Mouse (Mus musculus) gastrocnemius, adult 2 months (tissue): Measurements from ENCODE around the gene Ing3. TPM values are rescaled to one million over a fixed set of nuclear protein-coding genes. Genes with fewer than 3 reads are reported as not detected.
A peak's percentile ranks its signal among the peaks of the same experiment; 100 is the strongest.

ENCODE experiments used
- DNase-seq: peaks from one replicate; pipeline ENCODE4 v3.0.0; 2022
- H3K27ac ChIP-seq: fragments of 200-600 bp; 2 replicates; pipeline ENCODE4 v1.8.1; 2022; ENCODE audit warnings: mild to moderate bottlenecking
- H3K4me3 ChIP-seq: fragments of 200-600 bp; 2 replicates; pipeline ENCODE4 v1.8.1; 2022; ENCODE audit warnings: mild to moderate bottlenecking, moderate library complexity
- CTCF ChIP-seq: fragments of 200-600 bp; IDR thresholded peaks from 2 replicates; pipeline ENCODE4 v1.8.1; 2022; ENCODE audit warnings: antibody characterized with exemption, mild to moderate bottlenecking, moderate library complexity
- intact Hi-C: fragments of 180-260 bp; cut with DNase I; formaldehyde crosslinking; loops from one replicate; pipeline ENCODE4 v1.15.1; 2025
- total RNA-seq, 2 experiments: library from RNA; stranded (reverse); gene quantifications; 2 replicates each; pipeline ENCODE4 v1.2.3; 2021

Ing3 gene
- total RNA-seq, 2 experiments from 2014 or later: 9.1 to 9.8 TPM

DNA sequence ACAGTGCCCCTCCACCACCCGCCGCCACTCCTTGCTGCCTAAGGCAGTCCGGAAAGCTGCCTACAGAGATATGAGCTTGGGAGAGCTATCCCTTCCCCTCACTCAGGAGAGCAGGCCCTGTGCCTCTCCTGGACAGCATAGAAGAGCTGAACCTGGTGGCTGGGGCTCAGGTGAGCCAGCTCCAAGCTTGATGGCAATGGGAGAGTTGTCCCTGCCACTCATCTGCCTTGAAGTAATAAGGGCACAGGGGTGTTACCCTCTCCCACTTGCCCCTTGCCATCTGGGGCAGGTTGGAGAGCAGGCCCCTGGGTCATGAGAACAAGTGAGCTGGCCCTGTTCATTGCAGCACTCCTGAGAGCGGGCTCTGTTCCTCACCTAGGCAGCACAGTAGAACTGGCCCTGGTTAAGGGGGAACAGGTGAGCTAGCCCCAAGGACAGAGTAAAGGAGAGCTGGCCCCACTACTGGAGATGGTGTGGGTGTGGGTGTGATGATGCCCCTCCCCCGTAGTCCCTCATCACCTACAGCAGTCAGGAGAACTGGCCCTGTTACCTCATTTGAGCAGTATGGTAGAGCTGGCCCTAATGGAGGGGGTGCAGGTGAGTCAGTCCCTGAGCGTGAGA lies 65.0 kb downstream of the Ing3 start:
- no peak overlapping the region for H3K4me3 ChIP-seq
- peak overlapping the region; percentile 21; the same call in 1 of the 2 replicates for H3K27ac ChIP-seq
- TF ChIP-seq CTCF: no peak
- DNase-seq: no peak
- intact Hi-C loops: no loop called here

DNA sequence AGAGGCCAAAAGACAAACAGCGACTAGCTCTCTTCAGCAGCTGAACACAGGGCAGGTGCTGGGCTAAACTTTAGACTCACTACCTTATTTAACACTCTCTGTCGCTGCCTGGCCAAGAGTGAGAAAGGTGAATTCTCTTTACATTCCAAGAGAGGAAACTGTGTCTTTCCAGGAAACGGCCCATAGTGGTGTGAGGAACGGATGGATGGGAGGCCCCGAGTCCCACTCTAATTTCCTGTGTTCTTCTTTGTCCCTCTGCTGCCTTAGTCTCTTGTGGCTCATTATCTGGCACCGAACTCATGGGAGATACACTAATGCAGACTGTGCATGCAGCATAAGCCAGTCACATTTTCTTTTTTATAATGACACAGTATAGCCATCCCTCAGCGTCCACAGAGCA lies 68.3 kb downstream of the Ing3 start:
- no peak for TF ChIP-seq CTCF
- DNase-seq: no peak
- Histone ChIP-seq H3K4me3 (no peak overlapping the region), H3K27ac (peak overlapping the region; percentile 86; the same call in 1 of the 2 replicates)
- intact Hi-C loops: loop anchor here (5.0 kb wide), 1 partner anchor 45 kb away; no protein-coding TSS in a partner anchor

DNA sequence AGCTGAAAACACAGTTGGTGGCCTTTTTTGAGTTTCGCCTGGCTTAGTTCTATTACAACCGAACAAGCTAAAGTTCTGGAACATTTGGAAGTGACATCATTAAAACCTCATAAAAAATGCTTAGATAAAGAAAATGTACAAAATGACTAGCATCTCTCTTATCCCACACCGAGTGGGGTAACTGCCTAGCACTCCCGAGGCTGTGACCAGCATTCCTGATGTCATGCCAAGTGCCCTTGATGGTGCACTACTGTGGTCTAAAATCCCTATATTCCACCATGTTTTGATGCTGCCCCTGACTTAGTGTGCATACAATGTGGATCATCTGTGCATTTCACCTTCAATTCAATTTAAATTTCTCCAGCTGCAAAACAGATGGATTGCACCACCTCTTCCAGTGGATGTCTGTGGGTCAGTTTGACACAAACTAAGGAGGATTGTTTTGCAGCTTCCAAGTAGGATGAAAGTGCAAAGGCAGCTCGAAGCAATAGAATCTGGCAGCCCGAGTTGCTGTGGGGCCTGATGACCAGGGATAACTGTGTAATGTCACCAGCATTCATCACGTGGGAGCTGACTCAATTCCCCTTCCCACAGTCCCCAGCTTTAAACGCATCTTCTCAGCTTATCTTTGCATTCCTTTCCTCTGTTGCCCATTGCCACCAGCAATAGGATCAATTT lies 69.5 kb downstream of the Ing3 start:
- no peak for DNase-seq
- Histone ChIP-seq H3K4me3 (peak overlapping the region; percentile 11), H3K27ac (peak overlapping the region; percentile 86)
- TF ChIP-seq CTCF: no peak
- intact Hi-C loops: loop anchor here (5.0 kb wide), 1 partner anchor 43 kb away; no protein-coding TSS in a partner anchor

DNA sequence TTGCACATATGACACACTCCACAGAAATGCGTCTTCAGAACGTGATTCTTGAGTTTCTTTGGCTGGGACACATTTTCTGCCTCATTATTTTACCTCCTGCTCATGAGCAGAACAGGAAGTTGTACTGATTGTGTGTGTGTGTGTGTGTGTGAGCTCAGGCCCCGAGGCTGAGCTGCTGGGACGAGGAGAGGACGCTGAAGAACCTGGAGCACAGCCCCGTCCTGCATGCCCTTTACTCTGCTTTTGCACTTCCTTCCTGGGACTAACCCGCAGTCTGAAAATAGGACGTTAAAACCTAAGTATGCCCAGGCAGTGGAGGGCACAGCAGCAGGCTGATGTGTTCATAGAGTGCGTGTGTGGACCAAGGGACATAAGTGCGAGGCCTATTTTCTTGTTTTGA lies 70.3 kb downstream of the Ing3 start:
- intact Hi-C loops: loop anchor here (5.0 kb wide), 2 partner anchors 32 to 43 kb away; partner anchors contain the start of gene Cped1
- H3K27ac ChIP-seq: peak overlapping the region; percentile 86
- DNase-seq: peak; percentile 65
- TF ChIP-seq CTCF: no peak
- H3K4me3 ChIP-seq: peak overlapping the region; percentile 40

DNA sequence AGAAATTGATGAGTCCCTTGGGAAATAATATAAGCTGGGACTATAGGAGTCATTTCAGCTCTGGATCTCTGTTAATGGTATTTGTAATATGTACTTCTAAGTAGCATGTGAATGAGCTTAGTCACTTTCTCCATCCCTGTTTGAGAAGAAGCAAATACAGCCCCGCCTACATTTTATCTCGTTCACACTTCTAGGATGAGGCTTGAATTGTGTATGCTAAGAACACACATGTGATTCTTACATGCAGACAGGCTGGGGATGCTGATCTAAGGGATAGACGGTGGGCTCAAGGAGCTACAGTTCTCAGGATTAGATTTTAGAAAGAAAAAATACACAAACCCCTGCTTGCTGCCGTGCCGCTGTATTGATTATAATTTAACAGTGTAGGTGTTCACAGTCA lies 71.3 kb downstream of the Ing3 start:
- TF ChIP-seq CTCF: no peak
- intact Hi-C loops: loop anchor here (5.0 kb wide), 1 partner anchor 33 kb away; the partner anchor contains the start of gene Cped1
- Histone ChIP-seq H3K4me3 (no peak overlapping the region), H3K27ac (peak overlapping the region; percentile 86)
- no peak for DNase-seq

DNA sequence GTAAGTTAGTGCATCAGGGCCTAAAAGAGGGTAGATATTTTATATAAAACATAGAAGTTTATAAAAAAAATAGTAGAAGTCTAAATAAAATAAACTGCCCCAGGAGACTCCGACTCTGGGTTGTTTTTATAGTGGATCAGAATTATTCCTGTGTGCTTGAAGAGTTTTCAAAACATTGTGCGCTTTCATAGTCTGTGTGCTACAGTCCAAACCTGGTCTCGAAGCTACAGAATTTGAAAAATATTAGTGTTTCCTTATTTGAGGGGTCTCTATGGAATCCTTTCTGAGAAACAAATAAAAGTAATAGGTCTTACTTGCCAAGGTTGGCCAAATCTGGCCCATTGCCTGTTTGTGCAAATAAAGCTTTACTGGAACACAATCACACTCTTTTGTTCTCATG lies 71.9 kb downstream of the Ing3 start:
- H3K27ac ChIP-seq: peak overlapping the region; percentile 86
- no peak for DNase-seq
- TF ChIP-seq CTCF: no peak
- H3K4me3 ChIP-seq: no peak overlapping the region
- intact Hi-C loops: loop anchor here (5.0 kb wide), 1 partner anchor 34 kb away; the partner anchor contains the start of gene Cped1

DNA sequence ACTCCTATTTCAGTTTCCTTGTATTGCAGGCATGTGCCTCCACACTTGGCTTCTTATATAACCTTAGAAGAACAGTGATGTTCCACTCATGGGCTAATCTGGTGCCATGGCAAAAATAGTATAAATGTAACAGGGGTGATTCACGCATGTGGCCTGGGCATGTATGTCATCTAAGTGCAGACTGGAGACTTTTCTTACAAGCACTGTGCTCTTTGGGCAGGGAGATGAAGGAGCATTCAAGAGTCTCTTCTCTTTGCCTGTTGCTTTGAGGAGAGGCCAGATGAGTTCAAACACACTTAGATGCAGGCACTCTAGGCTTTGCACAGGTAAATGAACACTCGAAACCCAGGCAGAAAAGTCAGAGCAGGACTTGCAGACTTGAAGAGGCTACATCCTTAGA lies 74.8 kb downstream of the Ing3 start:
- intact Hi-C loops: loop anchor here (5.0 kb wide), 1 partner anchor 37 kb away; the partner anchor contains the start of gene Cped1
- no peak for DNase-seq
- H3K4me3 ChIP-seq: no peak overlapping the region
- no peak for TF ChIP-seq CTCF
- H3K27ac ChIP-seq: 0 out of 2 replicates have a peak overlapping the region, but pooled peaks have one; percentile 16

Other genes starting within 250 kb of the Ing3 start
- gene Tspan12, start 97.1 kb upstream of the Ing3 start, total RNA-seq: 10 to 100 TPM in 1 of 2 experiments, 1 to 10 TPM in 1; 7.1 to 15.5 TPM
- gene Cped1, start 36.3 kb downstream of the Ing3 start, total RNA-seq: 10 to 100 TPM; 22.4 to 24.5 TPM